Mouse (Mus musculus): ENCODE measurements at regions not wholly inside any gene's neighbourhood (a gene's known extent, or its start where the extent isn't known, plus 50 kb on each side); places are given as distances from the start of the nearest gene placed in this dataset.

- no peak for DNase-seq (ENCODE audit: low spot score in 2 of 2)
Measured at GRCm38 (mm10) chr3:33902431-33902830, 58.3 kb upstream of the Ccdc39 start.

- no peak for DNase-seq (ENCODE audit: low spot score in 2 of 2)
Measured at GRCm38 (mm10) chr3:33903326-33903725, 59.2 kb upstream of the Ccdc39 start.

GRCm38 (mm10) chr3:33903816-33904215, 59.7 kb upstream of the Ccdc39 start:
- DNase-seq (ENCODE audit: low spot score in 2 of 2) = no peak

- DNase-seq (ENCODE audit: low spot score in 2 of 2) = no peak
Measured at GRCm38 (mm10) chr3:33904854-33905678, 61.0 kb upstream of the Ccdc39 start.

GRCm38 (mm10) chr3:33905679-33906007, 61.5 kb upstream of the Ccdc39 start:
- no peak for DNase-seq (ENCODE audit: low spot score in 2 of 2)

GRCm38 (mm10) chr3:33907061-33907460, 63.0 kb upstream of the Ccdc39 start:
- DNase-seq (ENCODE audit: low spot score in 2 of 2) = no peak

- no peak for DNase-seq (ENCODE audit: low spot score in 2 of 2)
Measured at GRCm38 (mm10) chr3:33911559-33911958, 67.4 kb upstream of the Ccdc39 start.

GRCm38 (mm10) chr3:33913470-33913869, 69.4 kb upstream of the Ccdc39 start:
- DNase-seq (ENCODE audit: low spot score in 2 of 2) = no peak

- DNase-seq (ENCODE audit: low spot score in 2 of 2) = no peak
Measured at GRCm38 (mm10) chr3:33914386-33914785, 70.3 kb upstream of the Ccdc39 start.

- no peak for DNase-seq (ENCODE audit: low spot score in 2 of 2)
Measured at GRCm38 (mm10) chr3:33915777-33916176, 71.7 kb upstream of the Ccdc39 start.

GRCm38 (mm10) chr3:33916318-33916717, 72.2 kb upstream of the Ccdc39 start:
- DNase-seq (ENCODE audit: low spot score in 2 of 2) = no peak

GRCm38 (mm10) chr3:33916818-33917217, 72.7 kb upstream of the Ccdc39 start:
- DNase-seq (ENCODE audit: low spot score in 2 of 2) = no peak

GRCm38 (mm10) chr3:33918785-33919184, 74.7 kb upstream of the Ccdc39 start:
- peak; percentile 50 to 65 for DNase-seq (ENCODE audit: low spot score in 2 of 2)

GRCm38 (mm10) chr3:33925072-33925471, 81.0 kb upstream of the Ccdc39 start:
- no peak for DNase-seq (ENCODE audit: low spot score in 2 of 2)

GRCm38 (mm10) chr3:33955064-33955463, 64.7 kb upstream of the Fxr1 start:
- DNase-seq (ENCODE audit: low spot score in 2 of 2) = no peak

GRCm38 (mm10) chr3:33955854-33956624, 63.7 kb upstream of the Fxr1 start:
- peak; percentile 48 to 58 for DNase-seq (ENCODE audit: low spot score in 2 of 2)

GRCm38 (mm10) chr3:33956625-33957023, 63.1 kb upstream of the Fxr1 start:
- no peak for DNase-seq (ENCODE audit: low spot score in 2 of 2)

GRCm38 (mm10) chr3:33957676-33958075, 62.1 kb upstream of the Fxr1 start:
- DNase-seq (ENCODE audit: low spot score in 2 of 2) = no peak

GRCm38 (mm10) chr3:33958216-33958615, 61.5 kb upstream of the Fxr1 start:
- no peak for DNase-seq (ENCODE audit: low spot score in 2 of 2)

- no peak for DNase-seq (ENCODE audit: low spot score in 2 of 2)
Measured at GRCm38 (mm10) chr3:33960211-33960610, 59.5 kb upstream of the Fxr1 start.

GRCm38 (mm10) chr3:33962938-33963337, 56.8 kb upstream of the Fxr1 start:
- DNase-seq (ENCODE audit: low spot score in 2 of 2) = no peak

- DNase-seq (ENCODE audit: low spot score in 2 of 2) = no peak
Measured at GRCm38 (mm10) chr3:33967184-33967583, 52.6 kb upstream of the Fxr1 start.
